Mouse (Mus musculus): ENCODE measurements around the gene Lgi4.
A peak's percentile ranks its signal among the peaks of the same experiment; 100 is the strongest.

The Lgi4 gene

DNA sequence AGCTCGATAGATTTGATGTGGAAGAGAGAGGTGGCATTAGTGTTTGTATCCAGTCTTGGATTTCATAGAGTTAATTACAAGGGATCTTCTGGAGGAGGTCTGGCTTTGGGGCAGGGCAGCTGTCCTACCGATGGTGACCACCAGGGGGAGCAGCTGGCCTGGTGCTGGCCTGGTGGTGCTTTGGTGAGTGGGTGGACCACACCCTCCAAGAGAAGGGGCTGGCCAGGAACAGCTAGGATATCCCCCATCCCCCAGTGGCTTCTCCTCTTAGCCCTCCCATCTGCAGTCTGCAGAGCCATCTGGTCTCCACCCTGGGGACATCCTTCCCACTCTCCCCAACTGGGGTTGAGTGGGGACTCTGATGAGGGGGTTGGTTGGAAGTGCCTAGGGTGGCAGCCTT, at the start of gene Lgi4:
Lgi4 (plus strand) TSS at position 235 of the 400 bp plus-strand sequence.
- peak; percentile 86 to 90 for DNase-seq (ENCODE audit: low spot score in 2 of 2)

DNA sequence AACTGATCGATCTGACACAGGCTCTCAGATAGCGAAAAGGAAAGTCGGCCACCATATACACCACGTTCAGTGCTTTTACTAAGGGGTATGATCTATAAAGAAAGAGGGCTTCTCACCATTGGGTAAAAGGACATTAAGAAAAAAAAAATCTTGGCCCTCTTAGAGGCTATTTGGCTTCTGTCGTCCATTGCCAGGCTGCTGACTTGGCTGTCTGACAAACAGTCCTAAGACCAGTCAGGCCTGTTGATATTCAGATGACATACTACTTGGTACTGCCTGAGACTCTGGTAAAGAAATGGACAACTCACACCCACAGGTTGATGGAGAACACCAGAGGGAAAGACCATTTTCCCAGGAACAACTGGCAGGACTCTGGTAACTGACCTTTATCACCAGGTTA, 46.2 kb upstream of the Lgi4 start:
- DNase-seq (ENCODE audit: low spot score in 2 of 2): no peak

DNA sequence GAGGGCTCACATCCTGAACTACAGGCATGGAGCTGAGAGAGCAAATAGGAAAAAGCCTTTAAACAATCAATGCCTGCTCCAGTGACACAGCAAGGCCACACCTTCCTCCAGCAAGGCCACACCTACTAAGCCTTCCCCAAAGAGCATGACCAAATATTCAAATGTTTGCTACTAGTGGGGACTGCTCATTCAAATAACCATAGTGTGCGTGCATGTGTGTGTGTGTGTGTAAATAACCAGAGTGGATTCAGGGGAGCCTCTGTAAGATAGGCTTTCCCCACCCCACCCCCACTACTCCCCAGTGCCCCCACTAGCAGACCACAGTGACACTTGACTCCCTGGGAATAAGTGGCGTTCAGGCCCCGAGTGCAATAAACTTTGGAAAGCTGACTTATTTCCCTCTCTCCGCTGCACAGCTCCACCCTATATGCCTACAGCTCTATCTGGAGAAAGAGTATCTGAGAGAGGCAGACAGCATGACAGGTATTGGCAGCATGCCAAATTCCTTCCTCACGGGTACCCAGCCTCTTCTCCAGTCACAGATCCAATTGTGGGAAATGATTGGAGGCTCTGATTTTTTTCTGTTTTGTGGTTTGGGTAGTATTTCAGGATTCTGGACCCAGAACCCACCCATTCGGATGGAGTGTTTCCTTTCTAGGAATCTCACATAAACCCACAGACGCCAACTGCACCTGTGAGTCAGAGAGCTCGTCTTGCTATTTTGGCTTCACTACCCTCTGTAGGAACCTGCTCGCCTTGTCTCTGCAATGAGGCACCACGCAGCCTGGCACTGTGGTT, 41.8 kb upstream of the Lgi4 start:
- peak; percentile 25 to 32 for DNase-seq (ENCODE audit: low spot score in 2 of 2)

DNA sequence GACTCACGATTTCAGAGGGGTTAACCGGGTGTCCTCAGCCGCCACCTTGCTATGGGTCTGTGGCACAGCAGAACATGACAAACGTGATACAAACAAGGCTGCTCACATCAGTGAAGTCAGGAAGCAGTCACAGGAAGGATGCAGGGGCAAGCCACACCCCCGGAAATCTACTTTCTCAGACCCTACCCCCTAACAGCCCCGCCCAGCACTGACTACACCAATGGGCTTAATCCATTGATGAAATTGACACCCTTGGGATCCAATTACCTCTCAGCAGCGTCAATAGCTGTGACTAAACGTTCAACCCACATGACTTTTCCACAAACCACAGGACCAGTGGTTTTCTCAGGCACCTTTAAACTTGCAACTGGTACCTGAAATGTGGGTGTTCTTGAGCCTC, 30.5 kb upstream of the Lgi4 start:
- no peak for DNase-seq (ENCODE audit: low spot score in 2 of 2)

DNA sequence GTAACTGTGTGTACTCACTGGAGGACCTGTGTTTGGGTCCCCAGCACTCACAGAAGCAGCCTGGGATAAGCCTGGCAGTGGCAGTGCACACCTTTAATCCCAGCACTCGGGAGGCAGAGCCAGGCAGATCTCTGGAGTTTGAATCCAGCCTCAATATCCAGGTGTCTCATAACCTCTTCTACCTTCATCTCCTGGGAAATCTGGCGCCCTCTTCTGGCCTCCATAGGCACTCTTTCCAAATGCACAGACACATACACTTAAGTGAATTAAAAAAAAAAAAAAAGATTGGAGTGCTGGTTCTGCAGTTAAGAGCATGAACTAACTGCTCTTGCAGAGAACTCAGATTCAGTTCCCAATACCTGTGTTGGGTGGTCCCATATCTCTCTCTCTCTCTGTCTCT, 28.4 kb upstream of the Lgi4 start:
- DNase-seq (ENCODE audit: low spot score in 2 of 2): no peak

DNA sequence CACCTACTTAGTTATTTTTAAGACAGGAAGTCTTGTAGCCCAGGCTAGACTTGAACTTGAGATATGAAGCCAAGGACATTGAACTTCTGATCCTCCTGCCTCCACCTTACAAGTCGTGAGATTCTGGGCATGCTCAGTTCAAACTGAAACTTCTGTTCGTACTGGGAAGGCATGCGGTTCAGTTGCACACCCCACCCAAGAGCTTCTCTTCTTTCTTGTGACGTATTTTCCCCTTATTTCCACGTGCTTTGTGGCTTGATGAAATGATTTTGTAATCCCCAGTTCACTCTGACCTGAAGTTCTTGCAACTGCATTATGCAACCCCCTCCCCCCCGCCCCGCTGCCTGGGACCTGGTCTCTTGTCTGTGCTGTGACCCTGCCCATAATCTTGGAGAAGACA, 27.4 kb upstream of the Lgi4 start:
- no peak for DNase-seq (ENCODE audit: low spot score in 2 of 2)

DNA sequence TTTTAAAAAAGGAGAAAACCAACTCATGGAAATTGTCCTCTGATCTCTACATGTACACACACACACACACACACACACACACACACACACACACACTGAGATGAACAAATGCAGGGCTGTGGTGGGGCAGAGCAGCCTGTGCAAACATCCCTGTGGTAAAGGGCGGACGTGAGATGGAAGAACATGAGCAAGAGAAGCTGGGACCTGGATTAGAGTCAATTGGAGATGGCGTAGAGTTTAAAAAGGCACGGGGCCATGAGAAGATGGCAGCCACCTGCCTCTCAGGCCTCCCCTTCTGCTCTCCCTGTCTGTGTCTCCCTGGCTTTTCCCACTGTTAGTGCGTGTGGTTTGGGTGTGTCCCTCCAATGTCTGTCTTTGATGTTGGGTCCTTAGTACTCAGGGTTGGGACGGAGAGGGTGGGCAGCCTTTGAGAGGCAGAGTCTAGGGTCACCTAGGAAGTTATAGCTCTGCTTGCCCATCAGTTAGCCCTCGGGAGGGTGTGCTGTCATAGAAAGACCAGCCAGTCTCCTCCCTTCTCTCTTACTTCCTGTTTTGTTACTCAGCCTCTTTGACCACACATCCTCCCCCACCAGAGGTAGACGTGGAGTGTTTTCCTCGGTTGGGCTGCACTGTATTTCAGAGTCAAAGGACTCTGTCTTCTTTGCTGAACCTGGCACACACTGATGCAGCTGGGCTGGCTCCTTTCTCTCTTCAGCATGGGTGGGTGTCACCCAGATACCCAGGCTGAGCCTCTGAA, 25.6 kb upstream of the Lgi4 start:
- no peak for DNase-seq (ENCODE audit: low spot score in 2 of 2)

DNA sequence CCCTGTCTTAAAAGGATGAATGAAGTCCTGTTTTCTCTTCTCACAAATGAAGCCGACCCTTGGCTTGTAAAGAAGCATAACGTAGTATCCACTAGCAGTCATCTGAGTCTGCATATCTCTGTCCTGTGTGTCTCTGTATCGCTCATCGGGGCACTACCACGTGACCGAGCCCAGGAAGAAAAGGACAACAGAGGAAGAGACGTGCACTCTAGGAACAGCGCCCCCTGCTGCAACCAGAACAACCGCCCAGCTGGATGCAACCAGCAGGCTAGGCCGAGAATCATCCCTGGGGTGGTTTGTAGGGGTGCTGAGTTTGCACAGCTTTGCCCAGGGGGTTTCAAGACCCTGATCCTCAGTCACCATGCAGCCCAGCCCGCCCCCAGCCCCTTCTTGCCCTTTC, 24.4 kb upstream of the Lgi4 start:
- DNase-seq (ENCODE audit: low spot score in 2 of 2): no peak

DNA sequence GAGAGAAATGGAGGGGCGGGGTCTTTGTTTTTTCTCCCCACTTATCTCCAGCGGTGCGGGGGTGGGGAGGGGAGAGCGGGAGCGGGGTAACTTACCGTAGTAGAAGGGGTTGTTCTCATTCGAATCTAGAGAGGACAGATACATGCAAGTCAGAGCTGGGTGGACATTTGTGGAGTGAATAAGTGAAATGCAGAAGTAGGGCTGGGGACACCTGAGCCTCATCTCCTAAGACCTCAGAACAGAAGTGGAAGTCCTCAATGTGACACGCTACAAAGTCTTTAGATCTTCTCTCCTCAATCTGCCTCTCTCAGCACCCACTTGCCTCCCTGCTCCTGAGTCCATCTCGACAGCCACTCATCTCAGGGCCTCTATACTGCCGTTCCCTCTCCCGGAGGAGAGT, 23.9 kb upstream of the Lgi4 start:
- no peak for DNase-seq (ENCODE audit: low spot score in 2 of 2)

DNA sequence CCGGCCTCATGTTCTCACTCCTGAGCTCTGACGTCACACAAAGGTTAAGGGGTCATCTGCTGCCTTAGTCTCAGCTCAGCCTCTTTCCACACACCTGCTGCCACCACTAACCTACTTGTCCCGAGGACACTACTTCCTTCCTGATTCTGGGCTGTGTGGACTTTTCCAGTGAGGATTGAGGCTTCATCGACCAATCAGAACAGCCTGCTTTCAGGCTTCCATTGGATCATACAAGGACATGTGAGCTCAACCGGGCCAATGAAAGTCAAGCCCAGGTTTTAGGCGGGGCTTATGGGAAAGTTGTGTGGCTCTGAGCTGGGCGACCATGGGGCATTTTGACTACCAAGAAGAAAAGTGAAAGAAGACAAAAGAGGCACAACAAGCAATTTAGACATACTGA, 22.2 kb upstream of the Lgi4 start:
- no peak for DNase-seq (ENCODE audit: low spot score in 2 of 2)

DNA sequence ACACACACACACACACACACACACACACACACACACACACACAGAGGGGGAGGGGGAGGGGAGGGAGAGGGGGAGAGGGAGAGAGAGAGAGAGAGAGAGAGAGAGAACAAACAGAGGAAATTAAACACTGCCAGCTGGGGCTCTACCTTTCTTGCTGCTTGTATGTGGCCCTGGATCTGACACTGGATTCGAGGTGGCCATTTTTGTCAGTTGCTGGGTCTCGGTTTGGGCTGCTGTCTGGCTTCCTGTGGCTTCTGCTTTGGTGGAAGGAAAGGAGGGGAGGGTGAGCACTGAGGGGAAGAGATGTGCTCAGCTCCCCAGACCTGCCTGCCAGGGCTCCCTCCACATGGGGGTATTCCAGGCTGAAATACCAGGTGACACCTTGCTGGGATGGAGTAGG, 21.5 kb upstream of the Lgi4 start:
- DNase-seq (ENCODE audit: low spot score in 2 of 2): no peak

DNA sequence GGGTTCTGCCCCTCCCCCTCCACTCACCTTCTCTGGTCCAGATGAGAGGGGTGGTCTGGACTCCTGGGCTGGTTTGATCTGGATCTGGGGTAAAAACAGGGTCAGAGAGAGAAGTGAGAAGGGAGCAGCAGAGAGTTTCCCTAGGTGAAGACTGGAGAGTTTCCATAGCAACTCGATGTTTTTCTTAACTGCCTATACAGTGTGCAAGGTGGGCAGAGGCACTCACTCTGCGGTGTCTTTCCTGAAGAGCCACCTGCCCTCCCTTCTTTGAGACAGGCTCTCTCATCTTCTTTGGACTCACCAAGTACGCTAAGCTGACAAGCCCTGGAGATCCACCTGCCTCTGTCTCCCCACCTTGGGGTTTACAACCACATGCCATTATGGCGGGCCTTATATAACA, 20.1 kb upstream of the Lgi4 start:
- no peak for DNase-seq (ENCODE audit: low spot score in 2 of 2)

DNA sequence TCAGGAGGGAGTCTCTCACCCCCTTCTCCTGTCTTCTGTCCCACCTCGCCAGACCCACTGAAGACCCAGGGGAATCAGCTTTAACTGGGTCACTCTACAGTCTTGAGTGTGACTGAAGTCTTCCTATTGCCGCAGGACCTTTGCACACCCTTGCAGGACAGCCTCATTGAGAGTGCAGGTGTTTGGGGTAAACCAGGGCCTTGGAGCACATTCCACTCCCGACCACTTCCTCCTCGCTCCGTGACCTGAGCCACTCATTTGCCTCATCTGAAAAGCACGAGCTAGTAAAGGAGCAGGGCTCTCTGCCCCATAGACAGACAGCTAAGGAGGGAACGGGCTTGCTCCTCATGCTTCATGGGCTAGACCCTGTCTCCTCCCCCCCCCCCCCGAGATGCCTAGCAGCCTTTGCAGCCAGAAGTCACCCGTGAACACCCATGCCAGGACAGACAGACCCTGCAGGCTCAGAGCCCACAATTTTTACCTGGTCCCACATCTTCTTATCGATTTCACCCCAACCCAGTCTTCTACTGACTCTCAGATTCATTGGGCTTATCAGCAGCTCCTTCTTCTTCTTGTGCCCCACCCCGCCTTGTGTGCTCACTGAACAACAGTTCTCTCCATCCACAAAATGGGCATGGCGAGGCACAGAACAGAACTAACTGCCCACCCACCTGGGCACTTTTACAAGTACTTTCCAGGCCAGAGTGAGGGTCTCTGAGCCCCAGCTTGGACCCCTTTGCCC, 18.7 kb upstream of the Lgi4 start:
- DNase-seq (ENCODE audit: low spot score in 2 of 2): no peak

DNA sequence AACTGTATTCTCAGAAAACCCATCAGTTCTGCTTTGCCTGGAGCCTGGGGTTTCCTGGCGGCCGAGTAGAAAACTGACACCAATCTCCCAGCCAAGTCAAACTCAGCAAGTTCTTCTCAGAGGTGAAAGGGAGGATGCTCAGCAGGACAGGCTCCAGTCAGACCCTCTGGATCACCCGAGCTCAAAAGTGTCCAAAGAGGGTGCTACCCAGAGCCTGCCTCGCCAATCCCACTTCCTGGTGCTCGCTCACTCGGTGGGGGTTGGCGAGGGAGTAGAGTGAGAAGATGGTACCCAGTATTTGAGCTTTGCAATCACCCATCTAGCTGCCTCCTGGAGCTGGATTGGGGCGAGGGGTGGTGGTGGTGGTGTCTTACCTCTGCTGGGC, 18.1 kb upstream of the Lgi4 start:
- DNase-seq (ENCODE audit: low spot score in 2 of 2): no peak

DNA sequence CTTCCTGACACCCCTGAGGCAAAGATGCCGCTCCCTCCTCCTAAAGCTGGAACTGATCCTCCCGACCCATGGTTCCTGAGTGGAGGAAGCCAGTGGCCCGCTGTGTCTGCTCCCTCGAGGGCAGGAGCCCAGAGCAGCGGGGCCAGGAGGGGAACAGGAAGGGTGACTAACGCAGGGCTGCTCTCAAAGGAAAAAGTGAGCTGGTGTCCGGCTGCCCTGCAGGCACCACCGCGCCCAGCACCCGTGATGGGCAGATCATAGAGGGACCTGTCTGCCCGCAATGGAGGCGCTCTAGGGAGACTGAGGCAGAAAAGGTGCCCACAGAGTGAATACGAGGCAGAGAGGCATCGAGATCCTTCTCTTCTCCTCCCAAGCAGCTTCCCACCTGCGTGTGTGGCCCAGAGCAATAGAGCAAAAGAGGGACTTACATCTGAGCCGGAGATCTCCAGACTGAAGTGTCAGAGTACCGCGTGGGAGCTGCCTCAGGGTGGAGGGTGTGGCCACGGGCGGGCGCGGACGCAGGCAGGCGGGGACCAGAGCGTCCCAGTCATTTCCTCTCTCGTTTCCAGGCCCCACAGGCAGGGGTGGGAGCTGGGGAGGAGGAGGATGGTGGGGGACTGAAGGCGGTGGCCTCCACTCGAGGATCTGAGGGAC, 17.4 kb upstream of the Lgi4 start:
- peak; percentile 57 to 58 for DNase-seq (ENCODE audit: low spot score in 2 of 2)

DNA sequence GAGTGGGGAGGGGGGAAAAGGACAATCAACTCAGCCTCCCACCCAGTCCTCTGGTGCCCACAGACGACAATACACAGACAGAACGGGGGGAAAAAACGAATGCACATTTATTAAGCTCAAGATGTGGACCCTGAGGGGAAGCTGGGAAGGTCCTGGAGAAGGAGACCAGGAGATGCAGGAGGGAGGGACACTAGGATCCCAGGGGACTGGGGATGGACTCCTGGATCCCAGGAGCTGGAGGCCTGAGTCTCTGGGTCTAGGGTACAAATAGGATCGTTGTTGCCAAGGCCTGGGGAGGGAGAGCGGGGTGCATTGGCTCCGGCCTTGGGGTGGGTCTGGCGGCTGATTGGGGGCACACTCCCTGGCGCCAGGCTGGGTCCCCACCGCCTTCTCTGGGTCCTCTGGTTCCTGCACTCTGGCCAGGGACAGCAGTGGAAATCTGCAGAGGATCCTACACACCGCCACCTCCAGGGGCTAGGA, 16.7 kb upstream of the Lgi4 start, which contains the start of gene Fxyd5:
Fxyd5 (minus strand) TSS at position 51 of the 480 bp plus-strand sequence.
- no peak for DNase-seq (ENCODE audit: low spot score in 2 of 2)

DNA sequence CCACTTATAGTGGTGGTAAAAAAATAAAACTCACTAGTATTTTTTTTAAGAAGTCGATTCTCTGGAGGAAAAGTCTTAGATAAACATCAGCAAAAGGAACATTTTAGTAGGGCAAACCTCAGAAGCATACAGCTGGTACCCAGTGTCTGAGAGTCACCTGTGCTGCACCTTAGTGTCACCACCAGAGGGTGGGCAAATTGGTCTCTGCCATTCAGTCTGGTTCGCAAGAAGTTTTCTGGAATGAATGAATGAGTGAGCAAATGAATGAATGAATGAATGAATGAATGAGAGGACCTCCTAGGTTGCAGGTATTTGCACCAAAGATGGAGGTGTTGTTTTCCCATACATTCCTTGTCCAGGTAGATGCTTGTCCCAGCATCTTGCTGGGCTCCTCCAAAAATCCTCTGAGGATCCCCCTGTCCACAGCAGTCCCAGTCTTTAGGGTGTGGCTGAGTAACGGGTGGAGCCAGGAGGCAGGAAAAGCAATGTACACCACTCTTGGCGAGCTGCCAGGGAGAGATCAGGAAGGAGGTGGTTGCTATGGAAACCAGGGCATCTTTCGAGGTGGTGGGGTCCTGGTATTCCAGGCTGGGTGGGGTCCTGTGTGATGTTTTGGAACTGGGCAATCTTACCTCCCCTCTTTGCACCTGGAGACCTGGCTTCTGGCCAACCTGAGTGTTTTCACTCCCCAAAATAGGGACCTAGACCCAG, 9.9 kb upstream of the Lgi4 start:
- no peak for DNase-seq (ENCODE audit: low spot score in 2 of 2)

DNA sequence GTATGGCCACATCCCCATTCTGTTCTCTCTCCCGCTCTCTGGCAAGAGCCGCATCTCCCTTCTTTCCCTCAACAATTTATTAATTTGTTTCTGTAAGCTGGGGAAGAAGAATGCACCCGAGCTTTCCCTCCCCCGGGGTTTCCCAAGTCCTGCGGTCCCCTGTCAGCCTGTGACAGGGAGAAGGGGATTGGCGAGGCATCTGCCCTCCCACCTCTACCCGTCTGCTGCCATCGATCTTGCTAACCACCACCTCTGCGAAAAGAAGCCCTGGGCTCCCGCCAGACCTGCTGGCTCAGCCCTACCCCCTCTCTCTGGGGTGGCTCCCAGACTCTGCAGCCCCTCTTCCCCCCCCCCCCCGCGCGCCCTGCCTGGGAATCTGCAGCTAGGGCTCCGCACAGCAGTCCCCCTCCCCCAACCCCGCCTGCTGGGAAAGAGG, 9.3 kb upstream of the Lgi4 start:
- DNase-seq (ENCODE audit: low spot score in 2 of 2): no peak

DNA sequence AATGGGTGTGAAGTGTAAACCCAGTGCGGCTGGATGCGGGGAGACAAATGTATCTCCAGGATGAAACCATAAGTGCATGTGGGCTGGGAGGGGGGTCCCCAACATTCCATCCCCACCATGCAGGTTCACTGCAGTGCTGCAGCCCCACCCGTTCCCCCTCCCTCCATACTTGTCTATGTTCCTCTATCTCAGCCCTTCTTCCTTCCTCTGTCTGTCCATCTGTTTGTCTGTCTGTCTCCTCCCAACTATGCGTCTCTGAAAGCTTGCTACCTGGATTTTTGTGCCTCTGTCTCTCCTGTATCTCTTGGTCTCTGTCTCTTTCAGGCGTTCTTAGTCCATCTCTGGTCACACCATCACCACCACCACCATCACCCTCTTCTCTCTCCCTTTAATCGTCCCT, 8.7 kb upstream of the Lgi4 start:
- no peak for DNase-seq (ENCODE audit: low spot score in 2 of 2)

DNA sequence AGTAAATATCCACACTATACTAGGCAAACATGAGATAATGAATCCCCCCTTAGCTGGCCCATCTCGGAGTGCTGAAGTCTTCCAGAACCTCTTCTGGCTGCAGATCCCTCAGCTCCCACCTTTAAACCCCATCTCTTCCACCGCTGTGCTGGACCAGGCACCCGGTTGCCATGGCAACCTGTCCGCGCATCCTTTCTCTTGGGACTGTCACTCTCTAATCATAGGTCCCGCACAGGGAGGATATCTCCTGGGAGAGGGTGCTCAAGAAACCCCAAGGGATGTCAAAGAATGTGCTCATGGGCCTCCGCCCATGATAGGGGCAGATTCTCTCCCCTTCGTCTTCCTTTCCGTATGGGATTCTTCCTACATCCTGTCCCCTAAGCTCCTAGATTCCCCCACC, 8.2 kb upstream of the Lgi4 start:
- DNase-seq (ENCODE audit: low spot score in 2 of 2): no peak

DNA sequence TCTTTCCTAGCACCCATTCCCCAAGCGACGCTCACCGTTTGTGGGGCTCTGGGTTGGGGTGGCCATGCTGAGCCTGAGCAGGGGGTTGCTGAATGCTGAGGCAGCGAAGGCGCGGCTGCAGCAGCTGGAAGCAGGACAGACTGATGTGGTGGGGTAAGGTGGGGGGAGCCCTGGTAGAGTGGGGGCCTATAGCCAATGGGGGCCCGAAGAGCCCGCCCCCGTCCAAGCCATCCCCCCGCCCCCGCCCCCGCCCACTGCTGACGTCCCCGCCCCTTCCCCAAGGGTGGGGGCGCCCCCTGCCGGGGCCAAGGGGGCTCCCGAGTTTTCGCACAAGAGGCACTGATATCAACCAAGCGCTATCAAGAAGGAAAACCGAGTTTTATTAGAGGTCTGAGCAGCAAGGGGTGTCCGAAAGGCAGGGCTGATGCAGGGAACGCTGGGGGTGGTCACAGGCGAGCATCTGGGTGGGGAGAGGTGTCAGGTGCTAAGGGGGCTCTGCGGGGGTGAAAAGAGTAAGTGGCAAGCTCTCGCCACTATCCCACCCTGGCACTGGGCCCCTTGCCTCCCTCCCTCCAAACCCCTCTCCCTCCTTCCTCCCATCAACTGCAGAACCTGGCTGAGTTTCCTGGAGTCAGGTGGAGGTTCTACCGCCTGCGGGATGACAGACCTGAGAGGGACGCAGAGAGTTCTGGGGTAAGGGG, 7.7 kb upstream of the Lgi4 start, which contains the start of gene Fxyd7:
Fxyd7 (minus strand) TSS at position 147 of the 701 bp plus-strand sequence.
- DNase-seq (ENCODE audit: low spot score in 2 of 2): no peak

Measured in urinary bladder, postnatal 36 days (tissue).